Mouse (Mus musculus) intestine, postnatal 0 days (tissue): ENCODE measurements around the gene Msi2. TPM values are rescaled to one million over a fixed set of nuclear protein-coding genes. Genes with fewer than 3 reads are reported as not detected.
A peak's percentile ranks its signal among the peaks of the same experiment; 100 is the strongest.

Source experiments
- ATAC-seq: fragments of 200-750 bp; cut with Nextera tagmentation; 2 replicates; pipeline ENCODE4 v1.8.0; 2017; ENCODE audit warnings: mild to moderate bottlenecking, moderate TSS enrichment, moderate library complexity
- H3K27ac ChIP-seq: fragments of 300-500 bp; sonication (generic); 2 replicates; pipeline ENCODE4 v1.5.1; 2014; ENCODE audit warnings: mild to moderate bottlenecking, low read depth, low read length, moderate library complexity
- H3K27me3 ChIP-seq: fragments of 300-500 bp; sonication (generic); replicated peaks from 2 replicates; pipeline ENCODE4 v1.6.1; 2014; ENCODE audit warnings: low read length, mixed read lengths; ENCODE audit not compliant: control insufficient read depth, insufficient read depth
- H3K36me3 ChIP-seq: fragments of 300-500 bp; sonication (generic); 2 replicates; pipeline ENCODE4 v1.6.1; 2014; ENCODE audit warnings: mild to moderate bottlenecking, moderate library complexity; ENCODE audit not compliant: control insufficient read depth, insufficient read depth
- H3K4me1 ChIP-seq: fragments of 300-500 bp; sonication (generic); replicated peaks from 2 replicates; pipeline ENCODE4 v1.6.1; 2014; ENCODE audit warnings: antibody characterized with exemption, low read length, mixed read lengths; ENCODE audit not compliant: control insufficient read depth, insufficient read depth
- H3K4me2 ChIP-seq: fragments of 300-500 bp; sonication (generic); replicated peaks from 2 replicates; pipeline ENCODE4 v1.6.1; 2014; ENCODE audit warnings: low read depth, mild to moderate bottlenecking, moderate library complexity
- H3K4me3 ChIP-seq: fragments of 300-500 bp; sonication (generic); 2 replicates; pipeline ENCODE4 v1.5.1; 2014; ENCODE audit warnings: low read depth, low read length
- H3K9ac ChIP-seq: fragments of 300-500 bp; sonication (generic); 2 replicates; pipeline ENCODE4 v1.6.1; 2014; ENCODE audit warnings: mild to moderate bottlenecking, low read depth, low read length
- H3K9me3 ChIP-seq: fragments of 300-500 bp; sonication (generic); 2 replicates; pipeline ENCODE4 v1.6.1; 2016; ENCODE audit warnings: mixed run types; ENCODE audit not compliant: control insufficient read depth
- CTCF ChIP-seq: sonication (generic); IDR thresholded peaks from 2 replicates; pipeline ENCODE4 v1.5.1; 2016; ENCODE audit warnings: low read depth, mild to moderate bottlenecking, control low read depth, antibody characterized with exemption, moderate library complexity
- WGBS: fragments of 180-500 bp; shearing (Covaris S2); extraction: QIAGEN DNeasy Blood & Tissue Kit; methylation state at CpG from one replicate; pipeline ENCODE4 v1.1.7; 2014; 5-methylcytosine and 5-hydroxymethylcytosine counted together
- polyA plus RNA-seq: library from polyadenylated mRNA; unstranded; fragments of >200 nt; fragmentation: Nextera tagmentation; extraction: Ambion mirVana; gene quantifications from 2 replicates; pipeline ENCODE4 v1.2.1, GENCODE M21; 2015

Msi2 gene
- polyA plus RNA-seq, 1 experiment from 2014 or later, result 7.5 TPM

GRCm38 (mm10) chr11:88365914-88366540 lies 352.3 kb downstream of the Msi2 start:
- 92% methylated on average over 2 of the region's 2 CpGs for WGBS
- Histone ChIP-seq H3K4me3 (no peak overlapping the region), H3K4me2 (no peak overlapping the region), H3K27me3 (no peaks in the 10 kb centered on the region), H3K4me1 (no peaks in the 10 kb centered on the region), H3K9me3 (no peaks in the 10 kb centered on the region), H3K36me3 (no peaks in the 10 kb centered on the region; the same call in 1 of the 2 replicates), H3K9ac (no peak overlapping the region), H3K27ac (no peak overlapping the region)
- peak; percentile 22; the same call in 1 of the 2 replicates for TF ChIP-seq CTCF
- no peak for ATAC-seq

GRCm38 (mm10) chr11:88364231-88364630 lies 354.1 kb downstream of the Msi2 start:
- Histone ChIP-seq H3K36me3 (no peaks in the 10 kb centered on the region; the same call in 1 of the 2 replicates), H3K4me3 (no peak overlapping the region), H3K27ac (no peak overlapping the region), H3K4me2 (no peak overlapping the region), H3K9me3 (no peaks in the 10 kb centered on the region), H3K9ac (no peak overlapping the region), H3K4me1 (no peaks in the 10 kb centered on the region), H3K27me3 (no peaks in the 10 kb centered on the region)
- 94% methylated on average over 3 of the region's 3 CpGs for WGBS
- ATAC-seq, result no peak
- TF ChIP-seq CTCF, result no peak

GRCm38 (mm10) chr11:88363481-88363880 lies 354.8 kb downstream of the Msi2 start:
- Histone ChIP-seq H3K27ac (no peak overlapping the region), H3K4me1 (no peaks in the 10 kb centered on the region), H3K4me3 (no peak overlapping the region), H3K36me3 (no peaks in the 10 kb centered on the region; the same call in 1 of the 2 replicates), H3K9ac (no peak overlapping the region), H3K27me3 (no peaks in the 10 kb centered on the region), H3K4me2 (no peak overlapping the region), H3K9me3 (no peaks in the 10 kb centered on the region)
- WGBS, result 81% methylated on average over 14 of the region's 14 CpGs
- ATAC-seq, result no peak
- no peak for TF ChIP-seq CTCF

- no peak overlapping the region for H3K27ac ChIP-seq
- WGBS, result 77% methylated on average over 7 of the region's 7 CpGs
- ATAC-seq, result no peak
Measured at GRCm38 (mm10) chr11:88359736-88360135, 358.6 kb downstream of the Msi2 start.

GRCm38 (mm10) chr11:88357325-88357724 lies 361.0 kb downstream of the Msi2 start:
- 66% methylated on average over 9 of the region's 9 CpGs for WGBS
- TF ChIP-seq CTCF, result no peak
- no peak overlapping the region for H3K4me2 ChIP-seq
- H3K27me3 ChIP-seq, result no peaks in the 10 kb centered on the region
- no peak for ATAC-seq
- H3K9me3 ChIP-seq, result no peaks in the 10 kb centered on the region
- no peak overlapping the region for H3K27ac ChIP-seq
- no peaks in the 10 kb centered on the region for H3K4me1 ChIP-seq
- H3K9ac ChIP-seq, result no peak overlapping the region
- H3K4me3 ChIP-seq, result no peak overlapping the region
- H3K36me3 ChIP-seq, result peaks cover 6% of the 10 kb centered on the region; the same call in 1 of the 2 replicates

More at GRCm38 (mm10) chr11:88359736-88360135, 358.6 kb downstream of the Msi2 start:
- Histone ChIP-seq H3K27me3 (no peaks in the 10 kb centered on the region), H3K9me3 (no peaks in the 10 kb centered on the region), H3K4me1 (no peaks in the 10 kb centered on the region), H3K36me3 (peaks cover 6% of the 10 kb centered on the region; the same call in 1 of the 2 replicates), H3K4me3 (no peak overlapping the region), H3K4me2 (no peak overlapping the region), H3K9ac (no peak overlapping the region)
- no peak for TF ChIP-seq CTCF

GRCm38 (mm10) chr11:88356598-88357290 lies 361.6 kb downstream of the Msi2 start:
- Histone ChIP-seq H3K4me1 (no peaks in the 10 kb centered on the region), H3K4me2 (no peak overlapping the region), H3K27ac (no peak overlapping the region), H3K9me3 (no peaks in the 10 kb centered on the region), H3K4me3 (no peak overlapping the region), H3K27me3 (no peaks in the 10 kb centered on the region), H3K9ac (no peak overlapping the region), H3K36me3 (peaks cover 6% of the 10 kb centered on the region; the same call in 1 of the 2 replicates)
- WGBS, result 53% methylated on average over 8 of the region's 8 CpGs
- peak; percentile 81 for ATAC-seq
- no peak for TF ChIP-seq CTCF
